Mouse (Mus musculus) telencephalon, adult 2 months (tissue): ENCODE results near the gene Troap.

Experiments used
- DNase-seq: peaks from one replicate; pipeline ENCODE4 v3.0.0-alpha.2; 2011; ENCODE audit warnings: low read depth, low spot score

Troap gene

GRCm38 (mm10) chr15:99074019-99074599 lies at the start of gene Troap:
TSS of gene Troap (plus strand) at chr15:99074575.
- DNase-seq = no peak

- peak; percentile 55 for DNase-seq
Observed at GRCm38 (mm10) chr15:99024668-99025314, 49.6 kb upstream of the Troap start.

DNA sequence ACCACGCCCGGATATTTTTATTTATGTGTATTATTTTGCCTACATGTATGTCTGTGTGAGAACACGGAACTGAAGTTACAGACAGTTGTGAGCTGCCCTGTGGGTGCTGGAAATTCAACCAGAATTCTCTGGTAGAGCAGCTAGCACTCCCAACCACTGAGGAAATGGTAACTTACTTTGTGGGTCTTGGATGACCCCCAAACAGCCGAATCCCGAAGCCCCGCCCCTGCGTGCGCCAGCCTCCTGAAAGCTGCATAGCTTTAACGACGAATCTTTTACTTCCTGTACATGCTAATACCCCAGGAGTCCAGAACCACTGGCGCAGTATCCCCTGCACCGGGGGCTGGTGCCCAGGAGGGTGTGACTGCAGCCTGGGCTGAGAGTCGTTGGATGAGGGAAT lies 49.0 kb upstream of the Troap start:
- DNase-seq = no peak

GRCm38 (mm10) chr15:99026259-99026658 lies 48.1 kb upstream of the Troap start:
- no peak for DNase-seq

GRCm38 (mm10) chr15:99027116-99027515 lies 47.3 kb upstream of the Troap start:
- DNase-seq = no peak

- DNase-seq = no peak
Observed at GRCm38 (mm10) chr15:99028874-99029458, 45.4 kb upstream of the Troap start.

DNA sequence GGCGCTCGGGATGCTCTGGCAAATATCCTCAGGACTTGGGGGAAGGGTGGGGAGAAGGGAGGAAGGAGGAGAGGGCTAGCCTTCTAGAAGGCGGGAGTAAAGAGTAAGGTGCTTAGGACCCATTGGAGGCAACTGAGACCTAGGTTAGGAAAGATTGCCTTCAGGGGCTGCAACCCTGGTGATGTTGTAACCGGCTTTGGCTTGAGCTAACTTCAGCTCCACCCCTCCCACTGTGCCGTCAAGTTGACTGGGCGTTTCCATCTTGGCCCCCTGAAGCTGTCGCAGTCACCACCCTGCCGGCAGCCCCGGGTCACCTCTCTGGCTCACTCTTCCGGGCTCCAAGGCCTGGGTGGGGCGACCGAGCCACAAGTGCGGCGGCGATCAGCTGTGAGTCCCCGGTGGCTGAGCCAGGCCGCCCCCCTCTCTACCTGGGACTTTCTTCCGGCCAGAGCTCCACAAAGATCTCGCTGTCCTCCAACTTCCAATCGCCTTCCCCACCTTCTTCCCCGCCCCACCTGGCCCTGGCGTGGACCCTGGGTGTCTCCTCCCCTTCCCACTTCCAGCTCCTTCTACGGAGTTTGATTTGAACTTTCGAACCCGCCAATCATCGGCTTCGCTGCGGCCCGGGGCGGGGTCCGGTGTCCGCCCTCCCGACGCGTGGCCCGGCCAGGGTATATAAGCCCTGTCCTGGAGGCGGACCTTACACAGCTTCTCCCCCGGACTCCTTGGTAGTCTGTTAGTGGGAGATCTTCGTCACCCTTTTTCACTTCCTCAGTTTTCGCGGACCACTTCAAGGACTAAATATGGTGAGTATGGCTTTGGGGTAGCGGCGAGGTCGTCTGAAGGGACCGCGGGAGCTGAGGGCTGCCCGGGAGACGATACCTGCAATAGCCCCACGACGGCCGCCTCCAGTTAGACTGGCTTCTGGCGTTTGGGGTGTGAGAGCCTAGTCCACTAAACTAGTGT lies 44.5 kb upstream of the Troap start, which contains the start of gene Tuba1c:
TSS of gene Tuba1c (plus strand) at position 273 of the 966 bp plus-strand sequence.
- DNase-seq = no peak

DNA sequence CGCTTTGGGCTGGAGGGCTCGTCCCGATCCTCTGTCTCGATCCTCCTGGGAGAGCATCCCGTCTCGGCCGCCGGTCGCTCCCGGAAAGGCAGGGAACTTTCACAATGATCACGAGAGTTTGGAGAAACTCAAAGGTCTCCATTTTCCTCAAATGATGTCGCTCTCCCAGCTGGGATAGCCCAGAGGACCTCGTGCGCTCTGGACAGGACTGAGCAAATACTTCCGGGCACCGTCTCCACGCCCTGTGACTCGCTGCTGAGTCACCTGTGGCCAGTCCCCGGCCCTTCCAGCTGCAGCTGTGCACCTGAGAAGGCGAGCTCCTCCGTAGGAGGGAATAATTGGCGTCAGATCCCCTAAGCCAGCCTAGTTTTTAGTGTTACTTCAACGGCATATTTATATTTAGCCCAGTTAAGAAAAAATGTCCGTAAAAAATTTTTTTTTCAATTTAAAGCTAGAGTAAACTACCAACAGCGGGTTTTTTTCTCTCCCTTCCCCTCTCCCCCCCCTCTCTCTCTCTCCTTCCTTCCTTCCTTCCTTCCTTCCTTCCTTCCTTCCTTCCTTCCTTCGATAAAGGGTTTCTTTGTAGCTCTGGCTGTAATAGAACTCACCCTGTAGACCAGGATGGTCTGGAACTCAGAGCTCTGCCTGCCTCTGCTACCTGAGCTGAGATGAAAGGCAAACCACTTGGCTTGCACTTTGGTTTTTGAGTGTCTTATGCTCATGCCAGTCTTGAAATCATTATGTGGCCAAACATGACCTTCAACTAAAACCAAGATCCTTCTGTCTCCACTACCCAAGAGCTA lies 43.6 kb upstream of the Troap start:
- no peak for DNase-seq

DNA sequence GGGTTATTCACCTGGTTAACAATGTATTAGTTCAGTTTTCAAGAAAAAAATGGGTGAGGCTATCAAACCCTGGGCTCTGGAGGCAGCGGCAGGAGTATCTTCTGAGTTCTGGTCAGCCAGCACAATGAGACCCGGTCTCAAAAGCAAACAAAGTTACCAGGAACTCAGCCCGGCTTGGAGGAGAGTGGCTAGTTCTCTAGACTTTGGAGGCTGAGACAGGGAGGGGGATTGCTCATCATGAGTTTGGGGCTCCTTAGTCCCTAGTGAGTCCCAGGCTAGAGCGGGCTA lies 43.0 kb upstream of the Troap start:
- DNase-seq = no peak

DNA sequence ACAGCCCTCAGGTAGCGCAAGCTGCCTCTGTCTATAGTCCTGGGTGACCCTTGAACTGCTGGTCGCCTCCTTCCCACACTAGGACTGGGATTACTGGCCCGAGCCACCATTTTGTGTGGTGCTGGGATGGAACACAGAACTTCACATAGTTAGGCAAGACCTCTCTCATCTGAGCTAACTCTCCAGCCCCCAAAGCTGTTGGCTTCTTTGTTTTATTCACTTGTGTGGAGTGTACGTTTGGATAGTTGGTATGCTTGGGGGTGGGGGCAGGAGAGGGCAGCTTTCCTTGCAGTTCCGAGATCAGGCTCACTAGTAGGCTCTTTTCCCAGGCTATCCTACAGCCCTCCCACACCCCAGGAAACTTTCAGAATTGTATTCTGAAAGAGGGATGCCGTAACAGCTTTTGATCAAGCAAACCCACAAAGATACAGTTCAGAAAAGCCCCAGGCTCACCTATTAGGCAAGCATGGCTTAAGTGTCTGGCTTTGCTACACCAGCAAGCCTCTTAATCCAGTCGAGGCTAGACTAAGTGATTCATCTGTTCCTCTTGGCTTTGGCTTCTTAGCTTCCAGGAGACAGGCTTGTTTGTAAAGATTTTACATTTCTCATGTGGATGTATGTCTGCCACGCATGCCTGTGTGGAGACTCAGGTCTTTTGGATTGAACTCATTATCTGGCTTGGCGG lies 42.2 kb upstream of the Troap start:
- DNase-seq = no peak

- DNase-seq = no peak
Observed at GRCm38 (mm10) chr15:99032726-99033250, 41.6 kb upstream of the Troap start.

- no peak for DNase-seq
Observed at GRCm38 (mm10) chr15:99033498-99034270, 40.7 kb upstream of the Troap start.

DNA sequence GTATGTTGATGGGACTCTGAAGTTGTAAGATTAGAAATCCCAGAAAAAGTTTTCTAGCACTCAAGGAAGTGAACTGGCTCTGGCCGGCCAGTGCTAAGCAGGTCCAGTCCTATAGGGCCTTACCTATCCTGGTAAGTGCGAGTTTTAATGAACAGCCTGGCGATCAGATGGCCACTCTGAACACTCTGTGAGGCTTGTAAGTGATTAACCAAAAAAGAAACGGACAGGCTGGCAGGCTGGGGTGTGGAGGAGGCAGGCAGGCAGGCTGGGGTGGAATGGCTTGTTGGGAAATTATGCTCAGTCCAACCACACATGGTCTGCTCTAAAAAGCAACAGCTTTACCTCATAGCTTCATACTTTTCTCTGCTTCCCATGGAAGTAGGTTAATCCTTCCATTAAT lies 38.9 kb upstream of the Troap start:
- peak; percentile 61 for DNase-seq

GRCm38 (mm10) chr15:99036249-99036905 lies 38.0 kb upstream of the Troap start:
- no peak for DNase-seq

DNA sequence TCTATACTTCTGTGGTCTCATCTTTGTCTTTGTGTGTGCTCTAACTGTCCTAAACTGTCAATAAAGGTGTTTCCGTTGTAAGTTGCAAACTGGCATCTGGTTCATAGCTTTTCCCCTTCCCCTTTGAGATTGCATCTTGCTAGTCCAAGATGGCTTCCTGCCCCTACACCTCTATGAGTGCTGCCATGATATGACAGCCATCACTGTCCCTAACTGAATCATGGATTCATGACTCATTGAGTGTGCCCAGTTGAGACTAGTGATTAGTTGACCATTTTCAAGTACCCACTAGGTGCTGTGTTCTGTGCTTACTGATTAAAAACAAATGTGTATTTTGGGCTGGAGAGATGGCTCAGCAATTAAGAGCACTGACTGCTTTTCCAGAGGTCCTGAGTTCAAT lies 36.4 kb upstream of the Troap start:
- no peak for DNase-seq

DNA sequence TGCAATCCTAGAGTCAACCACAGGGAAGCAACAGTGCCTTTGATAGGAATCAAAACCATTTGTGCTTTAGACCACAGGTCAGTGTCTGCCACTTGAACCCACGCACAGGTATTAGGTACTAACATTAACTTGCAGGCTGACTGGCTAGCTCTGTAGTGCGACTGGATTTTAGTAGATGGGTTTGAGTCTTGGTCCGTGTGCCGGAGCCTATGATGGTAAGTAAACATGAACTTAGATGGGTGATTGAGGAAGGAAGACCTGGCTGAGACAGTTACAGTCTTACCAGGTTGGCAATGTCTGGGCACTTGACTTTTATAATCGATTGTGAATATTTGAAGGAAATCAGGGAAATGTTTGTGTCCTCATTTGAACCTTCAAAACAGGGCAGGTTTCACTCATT lies 35.6 kb upstream of the Troap start:
- no peak for DNase-seq

GRCm38 (mm10) chr15:99039306-99039705 lies 35.1 kb upstream of the Troap start:
- no peak for DNase-seq

DNA sequence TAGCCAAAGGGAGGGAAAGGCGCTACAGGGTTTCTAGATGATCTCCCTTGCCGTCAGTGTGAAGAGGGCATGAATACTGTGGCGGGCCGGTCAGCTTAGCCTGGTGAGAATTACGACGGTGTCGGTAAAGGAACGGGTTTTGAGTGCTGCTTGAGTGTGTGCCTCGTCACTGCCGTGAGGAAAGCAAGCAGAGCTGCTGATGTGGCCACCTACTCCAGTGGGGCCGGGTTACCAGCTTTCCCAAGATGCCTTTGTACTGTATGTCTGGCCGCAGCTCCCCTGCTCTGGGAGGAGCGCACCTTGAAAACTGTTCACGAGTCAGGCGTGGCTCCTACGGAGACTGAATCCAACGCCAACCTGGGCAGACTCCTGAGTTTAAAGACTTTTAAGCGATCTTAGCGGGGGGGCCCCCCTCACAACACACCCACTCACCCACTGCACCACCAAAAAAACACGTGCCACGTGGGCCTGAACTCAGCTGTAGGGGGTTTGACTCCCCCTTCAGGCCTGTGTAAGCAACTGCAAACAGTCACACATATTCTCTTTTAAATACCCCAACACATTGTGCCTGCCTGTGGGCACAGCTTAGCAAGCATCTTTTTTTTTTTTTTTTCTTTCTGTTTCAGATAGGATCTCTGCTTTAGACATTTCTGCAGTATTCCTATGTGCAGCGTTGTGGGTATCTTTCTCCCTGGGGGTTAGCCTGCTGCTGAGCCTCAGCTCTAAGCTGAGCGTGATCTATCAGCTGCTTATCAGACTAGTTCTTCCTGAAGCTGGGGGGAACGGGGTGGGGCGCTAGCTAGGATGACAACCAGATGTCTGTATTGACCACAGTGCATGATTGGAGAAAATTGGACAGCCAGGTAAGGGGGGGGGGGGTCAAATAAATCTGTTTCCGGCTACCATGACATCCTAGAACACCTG lies 34.1 kb upstream of the Troap start:
- DNase-seq = no peak
